Mouse (Mus musculus): Measurements from ENCODE around the gene Gtf2i.
A peak's percentile ranks its signal among the peaks of the same experiment; 100 is the strongest.

Gene Gtf2i

GRCm38 (mm10) chr5:134209931-134210554 is 104.5 kb downstream of the Gtf2i start:
- DNase-seq (ENCODE audit: low spot score in 2 of 2) = no peak

GRCm38 (mm10) chr5:134206721-134207120 is 107.8 kb downstream of the Gtf2i start:
- DNase-seq (ENCODE audit: low spot score in 2 of 2) = no peak

- DNase-seq (ENCODE audit: low spot score in 2 of 2) = peak in 1 of 2 experiments; percentile 42
Measured at GRCm38 (mm10) chr5:134193664-134194063, 120.9 kb downstream of the Gtf2i start.

GRCm38 (mm10) chr5:134188571-134188970 is 126.0 kb downstream of the Gtf2i start:
- DNase-seq (ENCODE audit: low spot score in 2 of 2) = no peak

Data from urinary bladder, adult 18-20 months (tissue).